Mouse (Mus musculus) small intestine, adult 2 months (tissue): ENCODE results near the gene Apold1.
A peak's percentile ranks its signal among the peaks of the same experiment; 100 is the strongest.

Source experiments
- CTCF ChIP-seq: fragments of 200-500 bp; IDR thresholded peaks from 2 replicates; pipeline ENCODE4 v1.5.1; 2012; ENCODE audit warnings: low read depth, mild to moderate bottlenecking, control low read depth, inconsistent platforms, low read length, moderate library complexity, mixed read lengths; ENCODE audit not compliant: insufficient replicate concordance, insufficient read length; ENCODE audit errors: extremely low read depth
- POLR2A ChIP-seq: fragments of 200-500 bp; IDR thresholded peaks from 2 replicates; pipeline ENCODE4 v1.6.1; 2012; ENCODE audit warnings: low read depth, mild to moderate bottlenecking, control low read depth, inconsistent platforms, low read length, moderate library complexity

- TF ChIP-seq POLR2A (peak; percentile 56), CTCF (peak; percentile 100)
These were observed 29.7 kb downstream of the Apold1 start, which contains the start of gene Ddx47 for GRCm38 (mm10) chr6:135011048-135011733.
